ENCODE assay signal across 8 mouse cellular contexts in the genomic region with DNA sequence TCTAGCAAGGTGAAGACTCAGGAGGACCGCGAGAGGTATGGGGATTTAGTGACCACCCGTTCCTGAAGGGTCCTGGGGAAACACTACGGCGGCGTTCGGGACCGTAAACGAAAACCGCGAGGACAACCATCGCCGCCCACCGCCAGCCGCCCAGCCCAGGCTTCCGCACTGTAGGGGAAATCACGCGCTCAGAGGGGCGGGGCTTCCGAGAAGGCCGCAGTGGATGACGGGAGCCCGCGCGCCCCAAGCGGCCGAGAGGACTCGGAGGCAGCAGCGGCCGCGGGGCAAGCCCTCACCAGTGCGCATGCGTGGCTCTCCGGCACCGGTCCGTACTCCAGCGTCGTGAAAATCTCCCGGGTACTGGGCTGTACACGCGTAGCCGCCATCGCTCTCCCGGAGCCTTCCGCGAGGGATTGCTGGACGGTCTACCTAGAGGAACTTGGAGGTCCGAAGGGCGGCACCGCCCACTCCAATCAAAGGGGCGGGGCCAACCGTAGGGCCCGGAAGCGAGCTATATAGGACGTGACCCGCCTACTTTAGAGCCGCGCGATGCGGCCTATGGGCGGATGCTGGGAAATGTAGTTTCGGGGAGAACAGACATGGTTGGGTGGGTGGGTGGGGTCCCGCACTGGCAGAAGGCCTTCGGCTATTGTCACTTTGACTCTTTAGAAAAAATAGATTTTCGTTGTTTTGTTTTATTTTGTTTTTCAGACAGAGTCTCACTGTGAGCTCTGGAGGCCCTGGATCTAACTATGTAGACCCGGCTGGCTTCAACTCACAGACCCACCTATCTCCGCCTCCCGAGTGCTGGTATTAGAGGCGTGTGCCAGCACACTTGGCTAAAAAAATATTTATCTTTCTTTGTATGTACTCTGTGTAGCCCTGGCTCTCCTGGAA. TPM values are rescaled to one million over a fixed set of nuclear protein-coding genes. Genes with fewer than 3 reads are reported as not detected.
DNase-seq lines count a peak whose midpoint lies in the region; ATAC-seq and TF ChIP-seq lines count a peak whose summit lies in the region.

Gene Pih1d1, plus strand, starts transcription at position 208 of the 897 bp plus-strand sequence.
Gene Aldh16a1, minus strand, starts transcription at position 489 of the 897 bp plus-strand sequence.

- intact Hi-C loops in heart, postnatal 25 days (cut with DNase I) = no loop called here

- peak; percentile 92 for DNase-seq in ES-E14 (ENCODE audit: low read depth, low spot score)
- peak; percentile 97 for DNase-seq in cerebellum, adult 11-12 months
- DNase-seq in heart, postnatal 25 days (ENCODE audit: low spot score) = peak; percentile 95
- DNase-seq in layer of hippocampus, adult 18-20 months (ENCODE audit: low spot score in 2 of 2) = peak; percentile 94 to 99
- DNase-seq in lung, adult 2 months = peak; percentile 97
- DNase-seq in thymus, adult 18-20 months = peak; percentile 93

- H3K4me1 ChIP-seq in ES-E14 (ENCODE audit: control insufficient read depth in 2 of 2, insufficient read depth in 2 of 2, low read length in 2 of 2, poor library complexity in 1 of 2) = peaks cover 3 to 7% of the 10 kb centered on the region in 2 experiments; a peak in 3 of 4 replicates
- H3K4me1 ChIP-seq in forebrain, embryonic 15.5 days = peaks cover 21% of the 10 kb centered on the region
- peaks cover 6% of the 10 kb centered on the region for H3K4me1 ChIP-seq in lung, adult 2 months (ENCODE audit: control insufficient read depth, insufficient read depth, low read length)

- H3K27me3 ChIP-seq in forebrain, embryonic 15.5 days = no peaks in the 10 kb centered on the region

- TF ChIP-seq POLR2A in lung, adult 2 months (IDR thresholded peaks at IDR 0.05; ENCODE audit: borderline replicate concordance, extremely low read depth, low read depth, low read length) = peak; percentile 96

- in situ Hi-C loops in ES-E14 (cut with MboI; ENCODE audit: low sequenced_read_pairs in 2 of 2, unreplicated experiment in 2 of 2) = no loop called here

- H3K4me3 ChIP-seq in ES-E14 (ENCODE audit: insufficient read depth in 1 of 2, low read depth in 1 of 2, low read length in 2 of 2, poor library complexity in 1 of 2, severe bottlenecking in 1 of 2) = peak within 1 kb of the TSS; percentile 84 to 88
- peak within 1 kb of the TSS; percentile 79 for H3K4me3 ChIP-seq in forebrain, embryonic 15.5 days
- H3K4me3 ChIP-seq in lung, adult 2 months (replicated peaks; ENCODE audit: extremely low read depth, low read depth, low read length) = peak within 1 kb of the TSS; percentile 93

- no peaks in the 10 kb centered on the region for H3K9me3 ChIP-seq in ES-E14 (ENCODE audit: control insufficient read depth, insufficient read depth, low read depth, low read length)
- no peaks in the 10 kb centered on the region for H3K9me3 ChIP-seq in forebrain, embryonic 15.5 days

- no peak for TF ChIP-seq CTCF in lung, adult 2 months (IDR thresholded peaks at IDR 0.05; ENCODE audit: insufficient read depth, low read length)

- peaks cover 6% of the 10 kb centered on the region for H3K36me3 ChIP-seq in ES-E14 (ENCODE audit: control insufficient read depth, insufficient read depth, low read length, poor library complexity, severe bottlenecking)
- H3K36me3 ChIP-seq in forebrain, embryonic 15.5 days = 0 out of 2 replicates have a peak, but pooled peaks cover 2% of the 10 kb centered on the region

- peak; percentile 96 for ATAC-seq in forebrain, embryonic 15.5 days (replicated peaks)
- peak; percentile 85 for ATAC-seq in neutrophil, adult 5-6 weeks (ENCODE audit: extremely low read depth, insufficient number of reproducible peaks, low FRiP score, poor library complexity, severe bottlenecking)

- peak within 1 kb of the TSS; percentile 98 for H3K27ac ChIP-seq in ES-E14 (ENCODE audit: insufficient read depth, low read depth, low read length, poor library complexity, severe bottlenecking)
- peak within 1 kb of the TSS; percentile 98 for H3K27ac ChIP-seq in forebrain, embryonic 15.5 days (replicated peaks)

- peak within 1 kb of the TSS; percentile 73 for H3K4me2 ChIP-seq in forebrain, embryonic 15.5 days (replicated peaks)

- peak within 1 kb of the TSS; percentile 97 for H3K9ac ChIP-seq in ES-E14 (ENCODE audit: insufficient read depth, low read depth, low read length, poor library complexity, severe bottlenecking)
- H3K9ac ChIP-seq in forebrain, embryonic 15.5 days (replicated peaks) = peak within 1 kb of the TSS; percentile 88

- WGBS in forebrain, embryonic 15.5 days = 5% methylated on average over 69 of the region's 69 CpGs
- 1% methylated on average over 69 of the region's 69 CpGs for WGBS in lung, adult 2 months

TF ChIP-seq in ES-E14, 5 proteins besides CTCF, POLR2A, EP300 and RAD21:
- no peak for TF ChIP-seq MAFK (IDR thresholded peaks at IDR 0.05; ENCODE audit: insufficient read depth, low read depth, low read length)
- peak; percentile 93 for TF ChIP-seq HCFC1 (IDR thresholded peaks at IDR 0.05; ENCODE audit: borderline replicate concordance, insufficient read depth, low read length)

RNA-seq across cellular contexts. Expression of gene Pih1d1, which starts in this region (rescaled TPM):
- 69.9 and 70.2 TPM in 2 replicates for total RNA-seq in ES-E14 (2012; rRNA removed)
- 96.0 and 96.9 TPM in 2 replicates for polyA plus RNA-seq in forebrain, embryonic 15.5 days (2015; fragmentation: Nextera tagmentation; extraction: Ambion mirVana)
- total RNA-seq in heart, postnatal 25 days (2021) = 10 to 100 TPM; 29.7 to 30.9 TPM
- 10 to 100 TPM; 43.2 to 44.5 TPM for total RNA-seq in layer of hippocampus, adult 18-20 months (2021)
- polyA plus RNA-seq in lung, adult 2 months (2012; rRNA removed) = 46.9 and 50.1 TPM in 2 replicates
- total RNA-seq in neutrophil, adult 5-6 weeks (2017) = 33.4 and 38.5 TPM in 2 replicates

RNA-seq across cellular contexts. Expression of gene Aldh16a1, which starts in this region (rescaled TPM):
- 108 and 115 TPM in 2 replicates for total RNA-seq in ES-E14 (2012; rRNA removed)
- polyA plus RNA-seq in forebrain, embryonic 15.5 days (2015; fragmentation: Nextera tagmentation; extraction: Ambion mirVana) = 25.6 and 30.8 TPM in 2 replicates
- total RNA-seq in heart, postnatal 25 days (2021) = 10 to 100 TPM; 23.5 to 37.6 TPM
- 10 to 100 TPM; 11.4 to 16.3 TPM for total RNA-seq in layer of hippocampus, adult 18-20 months (2021)
- polyA plus RNA-seq in lung, adult 2 months (2012; rRNA removed) = 48.6 and 58.5 TPM in 2 replicates
- total RNA-seq in neutrophil, adult 5-6 weeks (2017) = 38.3 and 39.7 TPM in 2 replicates

Comparison
In these comparisons a context has a peak if more than half of its experiments do, and no peak if none do; other contexts are left out.
1. Peak in every context shown above with its lines: DNase-seq, ATAC-seq, H3K4me3 ChIP-seq and H3K27ac ChIP-seq.